Mouse (Mus musculus) bone marrow, adult 2 months (tissue): ENCODE data around the gene Rgmb. TPM values are rescaled to one million over a fixed set of nuclear protein-coding genes. Genes with fewer than 3 reads are reported as not detected.

Experiments used
- H3K27ac ChIP-seq: fragments of 200-500 bp; 2 replicates; pipeline ENCODE4 v1.5.1; 2012; ENCODE audit warnings: low read depth, mild to moderate bottlenecking, control low read depth, inconsistent platforms, low read length; ENCODE audit not compliant: control insufficient read depth, poor library complexity, insufficient read depth
- H3K4me1 ChIP-seq: fragments of 200-500 bp; 2 replicates; pipeline ENCODE4 v1.6.1; 2011; ENCODE audit warnings: low read length; ENCODE audit not compliant: control insufficient read depth, insufficient read depth
- H3K4me3 ChIP-seq: fragments of 200-500 bp; replicated peaks from 2 replicates; pipeline ENCODE3; 2011; ENCODE audit warnings: mild to moderate bottlenecking, low read depth, low read length, control low read depth; ENCODE audit not compliant: control insufficient read depth
- CTCF ChIP-seq: fragments of 200-500 bp; IDR thresholded peaks from 2 replicates; pipeline ENCODE4 v1.5.1; 2011; ENCODE audit warnings: low read length, control low read depth; ENCODE audit not compliant: control insufficient read depth, insufficient read depth
- POLR2A ChIP-seq: fragments of 200-500 bp; IDR thresholded peaks from 2 replicates; pipeline ENCODE4 v1.6.1; 2011; ENCODE audit warnings: low read depth, mild to moderate bottlenecking, control low read depth, low read length, borderline replicate concordance; ENCODE audit not compliant: control insufficient read depth
- WGBS: fragments of 180-500 bp; shearing (Covaris S2); methylation state at CpG from one replicate; pipeline ENCODE4 v1.1.7; 2018; 5-methylcytosine and 5-hydroxymethylcytosine counted together
- polyA plus RNA-seq: library from polyadenylated mRNA; stranded (reverse); fragments of >200 nt; gene quantifications from 2 replicates; pipeline ENCODE4 v1.2.4, GENCODE M21; 2011; ENCODE audit warnings: low replicate concordance; ENCODE audit not compliant: missing spikeins, insufficient read depth, insufficient read length

Rgmb gene
- polyA plus RNA-seq, 1 experiment = 0.52 TPM

GRCm38 (mm10) chr17:15787036-15787435 lies 43.8 kb downstream of the Rgmb start:
- H3K4me3 ChIP-seq = no peak overlapping the region
- no peaks in the 10 kb centered on the region for H3K4me1 ChIP-seq
- H3K27ac ChIP-seq = no peak overlapping the region
- TF ChIP-seq POLR2A (no peak), CTCF (no peak)
- WGBS = 30% methylated on average over 3 of the region's 3 CpGs

GRCm38 (mm10) chr17:15777979-15778378 lies 52.9 kb downstream of the Rgmb start:
- 54% methylated on average over 6 of the region's 6 CpGs for WGBS
- Histone ChIP-seq H3K27ac (no peak overlapping the region), H3K4me1 (peaks cover 1% of the 10 kb centered on the region; the same call in 1 of the 2 replicates), H3K4me3 (no peak overlapping the region)
- no peak for TF ChIP-seq POLR2A
- no peak for TF ChIP-seq CTCF

- 65% methylated on average over 5 of the region's 5 CpGs for WGBS
- Histone ChIP-seq H3K4me1 (peaks cover 1% of the 10 kb centered on the region; the same call in 1 of the 2 replicates), H3K4me3 (no peak overlapping the region), H3K27ac (no peak overlapping the region)
- TF ChIP-seq POLR2A (no peak), CTCF (no peak)
These were observed 54.5 kb downstream of the Rgmb start for GRCm38 (mm10) chr17:15776349-15776748.

- peaks cover 1% of the 10 kb centered on the region; the same call in 1 of the 2 replicates for H3K4me1 ChIP-seq
- H3K27ac ChIP-seq = peak overlapping the region; percentile 80; the same call in 1 of the 2 replicates
- WGBS = 55% methylated on average over 5 of the region's 5 CpGs
- H3K4me3 ChIP-seq = no peak overlapping the region
- TF ChIP-seq CTCF (no peak), POLR2A (no peak)
These were observed 56.1 kb downstream of the Rgmb start for GRCm38 (mm10) chr17:15774565-15775215.

- WGBS = 39% methylated on average over 6 of the region's 6 CpGs
- Histone ChIP-seq H3K27ac (no peak overlapping the region), H3K4me1 (peaks cover 1% of the 10 kb centered on the region; the same call in 1 of the 2 replicates), H3K4me3 (no peak overlapping the region)
- TF ChIP-seq POLR2A (no peak), CTCF (no peak)
These were observed 56.9 kb downstream of the Rgmb start for GRCm38 (mm10) chr17:15773956-15774355.

GRCm38 (mm10) chr17:15769081-15769724 lies 61.6 kb downstream of the Rgmb start:
- 79% methylated on average over 7 of the region's 7 CpGs for WGBS
- TF ChIP-seq CTCF = no peak
- TF ChIP-seq POLR2A = no peak

GRCm38 (mm10) chr17:15761191-15761590 lies 69.6 kb downstream of the Rgmb start:
- H3K27ac ChIP-seq = no peak overlapping the region
- no peaks in the 10 kb centered on the region for H3K4me1 ChIP-seq
- H3K4me3 ChIP-seq = no peak overlapping the region
- 26% methylated on average over 8 of the region's 8 CpGs for WGBS
- TF ChIP-seq POLR2A (no peak), CTCF (no peak)

More at GRCm38 (mm10) chr17:15769081-15769724, 61.6 kb downstream of the Rgmb start:
- no peaks in the 10 kb centered on the region; the same call in 1 of the 2 replicates for H3K4me1 ChIP-seq
- no peak overlapping the region for H3K4me3 ChIP-seq
- H3K27ac ChIP-seq = no peak overlapping the region; the same call in 1 of the 2 replicates

Other genes starting within 250 kb of the Rgmb start
- gene Chd1, start 126.1 kb downstream of the Rgmb start, polyA plus RNA-seq = 14.8 and 23.0 TPM in 2 replicates